In genomic region chr12:57530474-57530873, GRCm38 (mm10) we compare ENCODE assay signal across 19 mouse cellular contexts. TPM values are rescaled to one million over a fixed set of nuclear protein-coding genes. Genes with fewer than 3 reads are reported as not detected.
A peak's percentile ranks its signal among the peaks of the same experiment; 100 is the strongest.
DNase-seq lines count a peak whose midpoint lies in the region; ATAC-seq and TF ChIP-seq lines count a peak whose summit lies in the region.
"Had no signal": no experiment of that assay in that cellular context is flagged by ENCODE, and none has a peak within 500 bp of the region (broad histone marks: within the 10 kb centered on the region; RNA-seq: fewer than 3 reads in every experiment).

No protein-coding gene starts in this region.

- TF ChIP-seq CTCF in hindbrain, postnatal 0 days (IDR thresholded peaks at IDR 0.05; ENCODE audit: low read depth): no peak

- H3K27me3 ChIP-seq in hindbrain, embryonic 11.5 days (ENCODE audit: control insufficient read depth, insufficient read depth, low read length): peaks cover 42% of the 10 kb centered on the region
- H3K27me3 ChIP-seq in hindbrain, embryonic 10.5 days (ENCODE audit: insufficient read depth, poor library complexity, severe bottlenecking): peaks cover 74% of the 10 kb centered on the region
- H3K27me3 ChIP-seq in forebrain, embryonic 13.5 days: peaks cover 51% of the 10 kb centered on the region
- H3K27me3 ChIP-seq in hindbrain, postnatal 0 days (ENCODE audit: insufficient read depth, low read length): peaks cover 41% of the 10 kb centered on the region
- peaks cover 89% of the 10 kb centered on the region for H3K27me3 ChIP-seq in neural tube, embryonic 13.5 days

- peaks cover 3% of the 10 kb centered on the region for H3K4me1 ChIP-seq in hindbrain, embryonic 11.5 days (replicated peaks; ENCODE audit: control insufficient read depth, insufficient read depth, low read length)
- H3K4me1 ChIP-seq in hindbrain, embryonic 10.5 days (replicated peaks): peaks cover 19% of the 10 kb centered on the region
- peaks cover 13% of the 10 kb centered on the region for H3K4me1 ChIP-seq in forebrain, embryonic 13.5 days
- no peaks in the 10 kb centered on the region for H3K4me1 ChIP-seq in hindbrain, postnatal 0 days (ENCODE audit: insufficient read depth, low read length)
- H3K4me1 ChIP-seq in neural tube, embryonic 13.5 days (replicated peaks): peaks cover 13% of the 10 kb centered on the region

- ATAC-seq in hindbrain, embryonic 11.5 days (ENCODE audit: low FRiP score): peak; percentile 70
- ATAC-seq in forebrain, embryonic 13.5 days: peak; percentile 71; the same call in 1 of the 2 replicates
- ATAC-seq in hindbrain, postnatal 0 days: peak; percentile 56; the same call in 1 of the 2 replicates
- 0 out of 2 replicates have a peak, but pooled peaks have one; percentile 70 for ATAC-seq in neural tube, embryonic 13.5 days (ENCODE audit: low read depth)
- ATAC-seq: Patski had no signal

- no peak overlapping the region for H3K4me2 ChIP-seq in hindbrain, embryonic 11.5 days (replicated peaks; ENCODE audit: low read depth, low read length)
- H3K4me2 ChIP-seq in forebrain, embryonic 13.5 days: peak overlapping the region; percentile 16; the same call in 1 of the 2 replicates
- no peak overlapping the region for H3K4me2 ChIP-seq in hindbrain, postnatal 0 days (ENCODE audit: low read depth, low read length)
- no peak overlapping the region for H3K4me2 ChIP-seq in neural tube, embryonic 13.5 days
- H3K4me2 ChIP-seq: embryonic facial prominence, embryonic 15.5 days; lung, embryonic 15.5 days had no signal

- no peaks in the 10 kb centered on the region for H3K9me3 ChIP-seq in hindbrain, embryonic 11.5 days (ENCODE audit: control insufficient read depth, low read length)
- H3K9me3 ChIP-seq in hindbrain, embryonic 10.5 days: no peaks in the 10 kb centered on the region
- H3K9me3 ChIP-seq in forebrain, embryonic 13.5 days (replicated peaks): no peaks in the 10 kb centered on the region
- no peaks in the 10 kb centered on the region for H3K9me3 ChIP-seq in hindbrain, postnatal 0 days (ENCODE audit: low read length)
- H3K9me3 ChIP-seq in neural tube, embryonic 13.5 days: no peaks in the 10 kb centered on the region
- H3K9me3 ChIP-seq: embryonic facial prominence, embryonic 15.5 days; lung, embryonic 15.5 days had no signal

- peak; percentile 52 for DNase-seq in hindbrain, embryonic 11.5 days (ENCODE audit: low spot score)
- DNase-seq in hindbrain, embryonic 10.5 days (ENCODE audit: low spot score): no peak
- DNase-seq in hindbrain, postnatal 0 days (ENCODE audit: low spot score): no peak
- DNase-seq in T-cell, adult 2 months (ENCODE audit: low spot score): no peak
- no peak for DNase-seq in lung, postnatal 36 days
- DNase-seq in c-Kit-positive CD71-positive TER-119-positive erythroid progenitor cells, embryonic 14.5 days (ENCODE audit: low spot score): no peak
- DNase-seq: adrenal gland, postnatal 10 days; cerebellum, postnatal 25 days; kidney, adult 9 months; liver; right cerebral cortex, postnatal 25 days had no signal

- H3K9ac ChIP-seq in hindbrain, embryonic 11.5 days (ENCODE audit: low read depth, low read length): no peak overlapping the region
- H3K9ac ChIP-seq in forebrain, embryonic 13.5 days: no peak overlapping the region
- H3K9ac ChIP-seq in hindbrain, postnatal 0 days (replicated peaks; ENCODE audit: low read length): no peak overlapping the region
- H3K9ac ChIP-seq in neural tube, embryonic 13.5 days: no peak overlapping the region
- H3K9ac ChIP-seq: embryonic facial prominence, embryonic 15.5 days; lung, embryonic 15.5 days had no signal

- H3K27ac ChIP-seq in hindbrain, embryonic 11.5 days (ENCODE audit: low read depth, low read length): no peak overlapping the region
- no peak overlapping the region for H3K27ac ChIP-seq in hindbrain, embryonic 10.5 days
- no peak overlapping the region for H3K27ac ChIP-seq in forebrain, embryonic 13.5 days
- no peak overlapping the region for H3K27ac ChIP-seq in hindbrain, postnatal 0 days
- H3K27ac ChIP-seq in neural tube, embryonic 13.5 days (replicated peaks): no peak overlapping the region
- H3K27ac ChIP-seq: embryonic facial prominence, embryonic 15.5 days; lung, embryonic 15.5 days had no signal

- WGBS in hindbrain, embryonic 11.5 days: 3% methylated on average over 9 of the region's 9 CpGs
- 6% methylated on average over 9 of the region's 9 CpGs for WGBS in hindbrain, embryonic 10.5 days
- WGBS in forebrain, embryonic 13.5 days: 3% methylated on average over 9 of the region's 9 CpGs
- 8% methylated on average over 9 of the region's 9 CpGs for WGBS in hindbrain, postnatal 0 days
- WGBS in neural tube, embryonic 13.5 days: 8% methylated on average over 9 of the region's 9 CpGs

- no peak overlapping the region for H3K4me3 ChIP-seq in hindbrain, embryonic 11.5 days (ENCODE audit: low read depth, low read length)
- no peak overlapping the region for H3K4me3 ChIP-seq in hindbrain, embryonic 10.5 days
- H3K4me3 ChIP-seq in forebrain, embryonic 13.5 days: no peak overlapping the region
- H3K4me3 ChIP-seq in hindbrain, postnatal 0 days (ENCODE audit: low read length): no peak overlapping the region
- H3K4me3 ChIP-seq in neural tube, embryonic 13.5 days: no peak overlapping the region
- H3K4me3 ChIP-seq: embryonic facial prominence, embryonic 15.5 days; lung, embryonic 15.5 days had no signal

- H3K36me3 ChIP-seq in hindbrain, embryonic 11.5 days (ENCODE audit: control insufficient read depth, insufficient read depth, low read length): no peaks in the 10 kb centered on the region
- H3K36me3 ChIP-seq in hindbrain, embryonic 10.5 days: no peaks in the 10 kb centered on the region
- H3K36me3 ChIP-seq in forebrain, embryonic 13.5 days (ENCODE audit: poor library complexity, severe bottlenecking): no peaks in the 10 kb centered on the region
- no peaks in the 10 kb centered on the region for H3K36me3 ChIP-seq in hindbrain, postnatal 0 days (ENCODE audit: insufficient read depth, low read length)
- no peaks in the 10 kb centered on the region for H3K36me3 ChIP-seq in neural tube, embryonic 13.5 days
- H3K36me3 ChIP-seq: embryonic facial prominence, embryonic 15.5 days; lung, embryonic 15.5 days had no signal

RNA-seq across cellular contexts. Expression of gene Foxa1, which starts 16.2 kb away (rescaled TPM):
- 1.2 and 2.1 TPM in 2 replicates for polyA plus RNA-seq in hindbrain, embryonic 11.5 days (2014; fragmentation: Nextera tagmentation; extraction: Ambion mirVana)
- 1.2 and 1.6 TPM in 2 replicates for polyA plus RNA-seq in hindbrain, embryonic 10.5 days (2016; fragmentation: Nextera tagmentation; extraction: Ambion mirVana)
- 0.43 and 1.0 TPM in 2 replicates for polyA plus RNA-seq in forebrain, embryonic 13.5 days (2015; fragmentation: Nextera tagmentation; extraction: Ambion mirVana)
- 0.47 and 0.73 TPM in 2 replicates for total RNA-seq in hindbrain, postnatal 0 days (2014; rRNA removed)
- 0.20 and 0.44 TPM in 2 replicates for polyA plus RNA-seq in hindbrain, postnatal 0 days (2015; fragmentation: Nextera tagmentation; extraction: Ambion mirVana)
- 0.59 and 0.74 TPM in 2 replicates for polyA plus RNA-seq in neural tube, embryonic 13.5 days (2015; fragmentation: Nextera tagmentation; extraction: Ambion mirVana)
- total RNA-seq: gastrocnemius, postnatal 4 days; left cerebral cortex, postnatal 10 days had no signal
- polyA plus RNA-seq: frontal cortex, adult 2 months had no signal

RNA-seq across cellular contexts. Expression of gene Ttc6, which starts 33.4 kb away (rescaled TPM):
- polyA plus RNA-seq in hindbrain, embryonic 11.5 days (2014; fragmentation: Nextera tagmentation; extraction: Ambion mirVana): 0.33 and 1.2 TPM in 2 replicates
- polyA plus RNA-seq in hindbrain, embryonic 10.5 days (2016; fragmentation: Nextera tagmentation; extraction: Ambion mirVana): 0.58 and 0.59 TPM in 2 replicates
- 0.14 and 0.50 TPM in 2 replicates for polyA plus RNA-seq in forebrain, embryonic 13.5 days (2015; fragmentation: Nextera tagmentation; extraction: Ambion mirVana)
- 0.54 and 1.3 TPM in 2 replicates for total RNA-seq in hindbrain, postnatal 0 days (2014; rRNA removed)
- 1.1 TPM in 2 replicates for polyA plus RNA-seq in hindbrain, postnatal 0 days (2015; fragmentation: Nextera tagmentation; extraction: Ambion mirVana)
- 0.40 and 0.46 TPM in 2 replicates for polyA plus RNA-seq in neural tube, embryonic 13.5 days (2015; fragmentation: Nextera tagmentation; extraction: Ambion mirVana)
- total RNA-seq: gastrocnemius, postnatal 4 days had no signal
